In genomic region chr13:112683970-112684369, GRCm38 (mm10) we compare ENCODE assay signal across 29 mouse cellular contexts. TPM values are rescaled to one million over a fixed set of nuclear protein-coding genes. Genes with fewer than 3 reads are reported as not detected.
DNase-seq lines count a peak whose midpoint lies in the region; ATAC-seq and TF ChIP-seq lines count a peak whose summit lies in the region.
"Had no signal": no experiment of that assay in that cellular context is flagged by ENCODE, and none has a peak within 500 bp of the region (broad histone marks: within the 10 kb centered on the region; RNA-seq: fewer than 3 reads in every experiment).

No protein-coding gene starts in this region.

- TF ChIP-seq CTCF in intestine, postnatal 0 days (IDR thresholded peaks at IDR 0.05; ENCODE audit: low read depth) = no peak

- no peaks in the 10 kb centered on the region for H3K4me1 ChIP-seq in limb, embryonic 15.5 days
- H3K4me1 ChIP-seq in limb, embryonic 10.5 days = no peaks in the 10 kb centered on the region
- no peaks in the 10 kb centered on the region for H3K4me1 ChIP-seq in intestine, postnatal 0 days (replicated peaks; ENCODE audit: control insufficient read depth, insufficient read depth, low read length)
- H3K4me1 ChIP-seq: embryonic facial prominence, embryonic 12.5 days; embryonic facial prominence, embryonic 15.5 days; forebrain, embryonic 12.5 days; forebrain, embryonic 15.5 days; hindbrain, embryonic 10.5 days; hindbrain, embryonic 13.5 days; intestine, embryonic 15.5 days had no signal

- no peak overlapping the region for H3K9ac ChIP-seq in limb, embryonic 15.5 days
- no peak overlapping the region for H3K9ac ChIP-seq in intestine, postnatal 0 days (ENCODE audit: low read depth, low read length)
- H3K9ac ChIP-seq: embryonic facial prominence, embryonic 12.5 days; embryonic facial prominence, embryonic 15.5 days; forebrain, embryonic 12.5 days; forebrain, embryonic 15.5 days; heart, embryonic 12.5 days; hindbrain, embryonic 13.5 days; intestine, embryonic 15.5 days had no signal

- H3K27ac ChIP-seq in limb, embryonic 15.5 days = peak overlapping the region; percentile 38; the same call in 1 of the 2 replicates
- no peak overlapping the region for H3K27ac ChIP-seq in limb, embryonic 10.5 days
- no peak overlapping the region for H3K27ac ChIP-seq in intestine, postnatal 0 days (ENCODE audit: low read depth, low read length)
- H3K27ac ChIP-seq: embryonic facial prominence, embryonic 12.5 days; embryonic facial prominence, embryonic 15.5 days; forebrain, embryonic 12.5 days; forebrain, embryonic 15.5 days; hindbrain, embryonic 10.5 days; hindbrain, embryonic 13.5 days; intestine, embryonic 15.5 days had no signal

- peak; percentile 64 for DNase-seq in heart, adult 11 months
- DNase-seq in heart, postnatal 14 days = no peak
- no peak for DNase-seq in limb, embryonic 10.5 days (ENCODE audit: low spot score)
- DNase-seq in NIH3T3 (ENCODE audit: low read depth) = peak; percentile 42
- DNase-seq: adrenal gland, adult 2 months; adrenal gland, postnatal 14 days; B cell, adult 2 months; cerebellum, adult 11 months; cerebellum, adult 2 months; cerebellum, adult 9-11 months; cerebellum, postnatal 25 days; gastrocnemius, postnatal 14 days; heart, adult 18-20 months had no signal

- H3K4me3 ChIP-seq in limb, embryonic 15.5 days = no peak overlapping the region
- H3K4me3 ChIP-seq in limb, embryonic 10.5 days = no peak overlapping the region
- H3K4me3 ChIP-seq in intestine, postnatal 0 days (ENCODE audit: low read depth, low read length) = no peak overlapping the region
- H3K4me3 ChIP-seq: embryonic facial prominence, embryonic 12.5 days; embryonic facial prominence, embryonic 15.5 days; erythroblast, embryonic 14.5 days; forebrain, embryonic 12.5 days; forebrain, embryonic 15.5 days; heart, embryonic 12.5 days; hindbrain, embryonic 10.5 days; hindbrain, embryonic 13.5 days; intestine, embryonic 15.5 days had no signal

- no peaks in the 10 kb centered on the region for H3K27me3 ChIP-seq in limb, embryonic 15.5 days
- no peaks in the 10 kb centered on the region for H3K27me3 ChIP-seq in limb, embryonic 10.5 days (ENCODE audit: low read depth, poor library complexity, severe bottlenecking)
- no peaks in the 10 kb centered on the region for H3K27me3 ChIP-seq in intestine, postnatal 0 days (replicated peaks; ENCODE audit: control insufficient read depth, insufficient read depth, low read length)
- H3K27me3 ChIP-seq: CH12.LX; embryonic facial prominence, embryonic 12.5 days; embryonic facial prominence, embryonic 15.5 days; forebrain, embryonic 12.5 days; forebrain, embryonic 15.5 days; heart, embryonic 12.5 days; hindbrain, embryonic 13.5 days; intestine, embryonic 15.5 days had no signal

- 0 out of 2 replicates have a peak, but pooled peaks cover 2% of the 10 kb centered on the region for H3K36me3 ChIP-seq in limb, embryonic 15.5 days
- no peaks in the 10 kb centered on the region for H3K36me3 ChIP-seq in limb, embryonic 10.5 days
- H3K36me3 ChIP-seq in intestine, postnatal 0 days (ENCODE audit: control insufficient read depth, insufficient read depth) = no peaks in the 10 kb centered on the region
- H3K36me3 ChIP-seq: embryonic facial prominence, embryonic 12.5 days; embryonic facial prominence, embryonic 15.5 days; forebrain, embryonic 12.5 days; forebrain, embryonic 15.5 days; hindbrain, embryonic 10.5 days; intestine, embryonic 15.5 days had no signal

- H3K9me3 ChIP-seq in limb, embryonic 15.5 days = no peaks in the 10 kb centered on the region
- H3K9me3 ChIP-seq in limb, embryonic 10.5 days (replicated peaks) = no peaks in the 10 kb centered on the region
- H3K9me3 ChIP-seq in intestine, postnatal 0 days (ENCODE audit: control insufficient read depth) = no peaks in the 10 kb centered on the region
- H3K9me3 ChIP-seq: embryonic facial prominence, embryonic 12.5 days; embryonic facial prominence, embryonic 15.5 days; forebrain, embryonic 12.5 days; forebrain, embryonic 15.5 days; G1E; heart, embryonic 12.5 days; hindbrain, embryonic 10.5 days; hindbrain, embryonic 13.5 days; intestine, embryonic 15.5 days had no signal

- ATAC-seq in limb, embryonic 15.5 days (ENCODE audit: insufficient number of reproducible peaks, low FRiP score, low TSS enrichment, low read depth) = no peak
- ATAC-seq in intestine, postnatal 0 days = no peak
- ATAC-seq: forebrain, embryonic 15.5 days; hindbrain, embryonic 16.5 days; intestine, embryonic 15.5 days had no signal

- WGBS in limb, embryonic 15.5 days = 64% methylated on average over 6 of the region's 6 CpGs
- WGBS in limb, embryonic 10.5 days = 94% methylated on average over 6 of the region's 6 CpGs
- WGBS in intestine, postnatal 0 days = 80% methylated on average over 6 of the region's 6 CpGs

- intact Hi-C loops in heart, postnatal 14 days (cut with DNase I) = no loop called here

- H3K4me2 ChIP-seq in limb, embryonic 15.5 days = no peak overlapping the region
- no peak overlapping the region for H3K4me2 ChIP-seq in intestine, postnatal 0 days (replicated peaks; ENCODE audit: low read depth)
- H3K4me2 ChIP-seq: embryonic facial prominence, embryonic 12.5 days; embryonic facial prominence, embryonic 15.5 days; forebrain, embryonic 12.5 days; forebrain, embryonic 15.5 days; heart, embryonic 12.5 days; hindbrain, embryonic 13.5 days; intestine, embryonic 15.5 days had no signal

RNA-seq across cellular contexts. Expression of gene Slc38a9, which starts 23.4 kb away (rescaled TPM):
- 10 to 100 TPM; 10.7 to 12.3 TPM for total RNA-seq in heart, postnatal 14 days (2021)
- 17.0 and 17.9 TPM in 2 replicates for polyA plus RNA-seq in limb, embryonic 15.5 days (2015; fragmentation: Nextera tagmentation; extraction: Ambion mirVana)
- 9.6 and 12.8 TPM in 2 replicates for polyA plus RNA-seq in limb, embryonic 10.5 days (2016; fragmentation: Nextera tagmentation; extraction: Ambion mirVana)
- 6.6 and 9.7 TPM in 2 replicates for polyA plus RNA-seq in intestine, postnatal 0 days (2015; fragmentation: Nextera tagmentation; extraction: Ambion mirVana)

RNA-seq across cellular contexts. Expression of gene Ddx4, which starts 31.7 kb away (rescaled TPM):
- total RNA-seq in heart, postnatal 14 days (2021) = under 1 TPM in 1 of 2 experiments, not detected in 1; 0.15 TPM
- polyA plus RNA-seq in limb, embryonic 15.5 days (2015; fragmentation: Nextera tagmentation; extraction: Ambion mirVana) = 0.55 and 0.63 TPM in 2 replicates
- 0.29 and 0.33 TPM in 2 replicates for polyA plus RNA-seq in limb, embryonic 10.5 days (2016; fragmentation: Nextera tagmentation; extraction: Ambion mirVana)
- polyA plus RNA-seq in intestine, postnatal 0 days (2015; fragmentation: Nextera tagmentation; extraction: Ambion mirVana) = 0.16 and 0.25 TPM in 2 replicates
- total RNA-seq: gastrocnemius, postnatal 14 days; gastrocnemius, postnatal 4 days; heart, postnatal 25 days had no signal
- polyA plus RNA-seq: erythroblast, embryonic 14.5 days; G1E had no signal

Comparison
In these comparisons a context has a peak if more than half of its experiments do, and no peak if none do; other contexts are left out.
1. DNase-seq: peak in heart, adult 11 months (single experiment) and NIH3T3 (single experiment); none in heart, postnatal 14 days (0 of 2) and limb, embryonic 10.5 days (single experiment).